Mouse (Mus musculus): ENCODE results near the gene Pcx. TPM values are rescaled to one million over a fixed set of nuclear protein-coding genes. Genes with fewer than 3 reads are reported as not detected.
A peak's percentile ranks its signal among the peaks of the same experiment; 100 is the strongest.

The Pcx gene
- polyA plus RNA-seq, 1 experiment from 2014 or later = 70.9 TPM

- 89% methylated on average over 3 of the region's 3 CpGs for WGBS
- Histone ChIP-seq H3K4me2 (replicated peaks; ENCODE audit: low read depth, low read length) (no peak overlapping the region), H3K27ac (ENCODE audit: low read length) (no peak overlapping the region), H3K36me3 (ENCODE audit: insufficient read depth, low read length) (no peaks in the 10 kb centered on the region), H3K27me3 (ENCODE audit: insufficient read depth, low read length) (no peaks in the 10 kb centered on the region), H3K9me3 (ENCODE audit: low read length) (no peaks in the 10 kb centered on the region), H3K9ac (replicated peaks; ENCODE audit: low read length) (no peak overlapping the region; the same call in 1 of the 2 replicates), H3K4me1 (ENCODE audit: insufficient read depth, low read length) (peaks cover 4% of the 10 kb centered on the region; the same call in 1 of the 2 replicates), H3K4me3 (ENCODE audit: low read length) (no peak overlapping the region)
- ATAC-seq (ENCODE audit: low FRiP score, low TSS enrichment) = no peak
Measured at GRCm38 (mm10) chr19:4496535-4497262, 13.6 kb upstream of the Pcx start.

- Histone ChIP-seq H3K4me2 (replicated peaks; ENCODE audit: low read depth, low read length) (no peak overlapping the region), H3K36me3 (ENCODE audit: insufficient read depth, low read length) (no peaks in the 10 kb centered on the region), H3K27me3 (ENCODE audit: insufficient read depth, low read length) (no peaks in the 10 kb centered on the region), H3K9ac (replicated peaks; ENCODE audit: low read length) (no peak overlapping the region; the same call in 1 of the 2 replicates), H3K9me3 (ENCODE audit: low read length) (no peaks in the 10 kb centered on the region), H3K27ac (ENCODE audit: low read length) (no peak overlapping the region), H3K4me3 (ENCODE audit: low read length) (no peak overlapping the region), H3K4me1 (ENCODE audit: insufficient read depth, low read length) (peaks cover 4% of the 10 kb centered on the region; the same call in 1 of the 2 replicates)
- WGBS = 6% methylated on average over 4 of the region's 4 CpGs
- peak; percentile 69 for ATAC-seq (ENCODE audit: low FRiP score, low TSS enrichment)
Measured at GRCm38 (mm10) chr19:4497263-4497973, 12.9 kb upstream of the Pcx start.

GRCm38 (mm10) chr19:4498062-4498933 lies 12.0 kb upstream of the Pcx start, which contains the start of gene 2010003K11Rik:
Gene 2010003K11Rik (minus strand): TSS chr19:4498583.
- H3K4me2 ChIP-seq (replicated peaks; ENCODE audit: low read depth, low read length) = no peak within 1 kb of the TSS
- no peaks in the 10 kb centered on the region for H3K9me3 ChIP-seq (ENCODE audit: low read length)
- ATAC-seq (ENCODE audit: low FRiP score, low TSS enrichment) = no peak; the same call in 1 of the 2 replicates
- H3K9ac ChIP-seq (replicated peaks; ENCODE audit: low read length) = no peak within 1 kb of the TSS
- H3K4me3 ChIP-seq (ENCODE audit: low read length) = no peak within 1 kb of the TSS
- H3K27ac ChIP-seq (ENCODE audit: low read length) = no peak within 1 kb of the TSS
- 64% methylated on average over 16 of the region's 16 CpGs for WGBS
- H3K36me3 ChIP-seq (ENCODE audit: insufficient read depth, low read length) = no peaks in the 10 kb centered on the region
- H3K4me1 ChIP-seq (ENCODE audit: insufficient read depth, low read length) = peaks cover 4% of the 10 kb centered on the region; the same call in 1 of the 2 replicates
- no peaks in the 10 kb centered on the region for H3K27me3 ChIP-seq (ENCODE audit: insufficient read depth, low read length)

- H3K9me3 ChIP-seq (ENCODE audit: low read length) = no peaks in the 10 kb centered on the region
- H3K4me2 ChIP-seq (replicated peaks; ENCODE audit: low read depth, low read length) = no peak overlapping the region
- no peak overlapping the region for H3K4me3 ChIP-seq (ENCODE audit: low read length)
- H3K27me3 ChIP-seq (ENCODE audit: insufficient read depth, low read length) = no peaks in the 10 kb centered on the region
- H3K4me1 ChIP-seq (ENCODE audit: insufficient read depth, low read length) = peaks cover 4% of the 10 kb centered on the region; the same call in 1 of the 2 replicates
- H3K27ac ChIP-seq (ENCODE audit: low read length) = no peak overlapping the region
- no peaks in the 10 kb centered on the region for H3K36me3 ChIP-seq (ENCODE audit: insufficient read depth, low read length)
- WGBS = 70% methylated on average over 2 of the region's 2 CpGs
- no peak overlapping the region for H3K9ac ChIP-seq (replicated peaks; ENCODE audit: low read length)
- no peak for ATAC-seq (ENCODE audit: low FRiP score, low TSS enrichment)
Measured at GRCm38 (mm10) chr19:4502701-4503100, 7.6 kb upstream of the Pcx start.

- 91% methylated on average over 1 of the region's 1 CpGs for WGBS
- H3K27ac ChIP-seq (ENCODE audit: low read length) = no peak overlapping the region
Measured at GRCm38 (mm10) chr19:4504830-4505229, 5.4 kb upstream of the Pcx start.

GRCm38 (mm10) chr19:4507746-4508145 lies 2.5 kb upstream of the Pcx start:
- H3K27ac ChIP-seq (ENCODE audit: low read length) = no peak overlapping the region
- no peak overlapping the region for H3K9ac ChIP-seq (replicated peaks; ENCODE audit: low read length)
- H3K4me2 ChIP-seq (replicated peaks; ENCODE audit: low read depth, low read length) = no peak overlapping the region
- peaks cover 11% of the 10 kb centered on the region for H3K4me1 ChIP-seq (ENCODE audit: insufficient read depth, low read length)
- 79% methylated on average over 3 of the region's 3 CpGs for WGBS
- no peaks in the 10 kb centered on the region for H3K27me3 ChIP-seq (ENCODE audit: insufficient read depth, low read length)
- no peaks in the 10 kb centered on the region for H3K9me3 ChIP-seq (ENCODE audit: low read length)
- ATAC-seq (ENCODE audit: low FRiP score, low TSS enrichment) = no peak
- no peaks in the 10 kb centered on the region for H3K36me3 ChIP-seq (ENCODE audit: insufficient read depth, low read length)
- H3K4me3 ChIP-seq (ENCODE audit: low read length) = no peak overlapping the region

More at GRCm38 (mm10) chr19:4504830-4505229, 5.4 kb upstream of the Pcx start:
- no peaks in the 10 kb centered on the region for H3K36me3 ChIP-seq (ENCODE audit: insufficient read depth, low read length)
- H3K4me2 ChIP-seq (replicated peaks; ENCODE audit: low read depth, low read length) = no peak overlapping the region
- no peak for ATAC-seq (ENCODE audit: low FRiP score, low TSS enrichment)
- H3K4me3 ChIP-seq (ENCODE audit: low read length) = no peak overlapping the region
- H3K9ac ChIP-seq (replicated peaks; ENCODE audit: low read length) = no peak overlapping the region
- H3K4me1 ChIP-seq (ENCODE audit: insufficient read depth, low read length) = peaks cover 5% of the 10 kb centered on the region; the same call in 1 of the 2 replicates
- no peaks in the 10 kb centered on the region for H3K27me3 ChIP-seq (ENCODE audit: insufficient read depth, low read length)
- no peaks in the 10 kb centered on the region for H3K9me3 ChIP-seq (ENCODE audit: low read length)

GRCm38 (mm10) chr19:4511116-4511841 lies 1.0 kb downstream of the Pcx start:
- no peaks in the 10 kb centered on the region for H3K27me3 ChIP-seq (ENCODE audit: insufficient read depth, low read length)
- no peaks in the 10 kb centered on the region for H3K9me3 ChIP-seq (ENCODE audit: low read length)
- 5% methylated on average over 13 of the region's 13 CpGs for WGBS
- no peak overlapping the region for H3K27ac ChIP-seq (ENCODE audit: low read length)
- no peak for ATAC-seq (ENCODE audit: low FRiP score, low TSS enrichment)
- H3K4me2 ChIP-seq (replicated peaks; ENCODE audit: low read depth, low read length) = peak overlapping the region; percentile 87
- peak overlapping the region; percentile 59 for H3K4me3 ChIP-seq (ENCODE audit: low read length)
- H3K9ac ChIP-seq (replicated peaks; ENCODE audit: low read length) = peak overlapping the region; percentile 50
- peaks cover 18% of the 10 kb centered on the region for H3K4me1 ChIP-seq (ENCODE audit: insufficient read depth, low read length)
- H3K36me3 ChIP-seq (ENCODE audit: insufficient read depth, low read length) = no peaks in the 10 kb centered on the region

- Histone ChIP-seq H3K27ac (ENCODE audit: low read length) (no peak overlapping the region), H3K4me3 (ENCODE audit: low read length) (no peak overlapping the region), H3K36me3 (ENCODE audit: insufficient read depth, low read length) (no peaks in the 10 kb centered on the region), H3K9ac (replicated peaks; ENCODE audit: low read length) (no peak overlapping the region), H3K4me1 (ENCODE audit: insufficient read depth, low read length) (peaks cover 18% of the 10 kb centered on the region), H3K4me2 (replicated peaks; ENCODE audit: low read depth, low read length) (no peak overlapping the region), H3K27me3 (ENCODE audit: insufficient read depth, low read length) (no peaks in the 10 kb centered on the region), H3K9me3 (ENCODE audit: low read length) (no peaks in the 10 kb centered on the region)
- WGBS = 73% methylated on average over 4 of the region's 4 CpGs
- ATAC-seq (ENCODE audit: low FRiP score, low TSS enrichment) = no peak
Measured at GRCm38 (mm10) chr19:4513236-4513858, 3.1 kb downstream of the Pcx start.

- Histone ChIP-seq H3K36me3 (ENCODE audit: insufficient read depth, low read length) (no peaks in the 10 kb centered on the region), H3K4me3 (ENCODE audit: low read length) (no peak overlapping the region), H3K4me1 (ENCODE audit: insufficient read depth, low read length) (peaks cover 13% of the 10 kb centered on the region), H3K27me3 (ENCODE audit: insufficient read depth, low read length) (no peaks in the 10 kb centered on the region), H3K27ac (ENCODE audit: low read length) (no peak overlapping the region), H3K4me2 (replicated peaks; ENCODE audit: low read depth, low read length) (no peak overlapping the region), H3K9ac (replicated peaks; ENCODE audit: low read length) (no peak overlapping the region), H3K9me3 (ENCODE audit: low read length) (no peaks in the 10 kb centered on the region)
- no peak for ATAC-seq (ENCODE audit: low FRiP score, low TSS enrichment)
- 46% methylated on average over 2 of the region's 2 CpGs for WGBS
Measured at GRCm38 (mm10) chr19:4515746-4516145, 5.5 kb downstream of the Pcx start.
